Mouse (Mus musculus) midbrain, embryonic 14.5 days (tissue): ENCODE measurements around the gene Taf8. TPM values are rescaled to one million over a fixed set of nuclear protein-coding genes. Genes with fewer than 3 reads are reported as not detected.
"Not testable (repeated sequence)": the region's sequence is repeated elsewhere in the genome, so short reads cannot be mapped to it uniquely, and the experiment has no call there.

Source experiments
- ATAC-seq: fragments of 200-750 bp; cut with Nextera tagmentation; 2 replicates; pipeline ENCODE4 v1.8.0; 2017; ENCODE audit warnings: moderate number of reproducible peaks, moderate library complexity; ENCODE audit not compliant: low FRiP score, low TSS enrichment
- DNase-seq: peaks from one replicate; pipeline ENCODE4 v3.0.0-alpha.2; 2015
- H3K27ac ChIP-seq: fragments of 300-500 bp; sonication (generic); replicated peaks from 2 replicates; pipeline ENCODE4 v1.5.1; 2014; ENCODE audit warnings: mild to moderate bottlenecking, low read depth, low read length, moderate library complexity
- H3K27me3 ChIP-seq: fragments of 300-500 bp; sonication (generic); 2 replicates; pipeline ENCODE4 v1.6.1; 2014; ENCODE audit warnings: low read length, control low read depth, mixed read lengths; ENCODE audit not compliant: control insufficient read depth, insufficient read depth
- H3K36me3 ChIP-seq: fragments of 300-500 bp; sonication (generic); 2 replicates; pipeline ENCODE4 v1.6.1; 2014; ENCODE audit warnings: low read length, control low read depth; ENCODE audit not compliant: control insufficient read depth, insufficient read depth
- H3K4me1 ChIP-seq: fragments of 300-500 bp; sonication (generic); 2 replicates; pipeline ENCODE4 v1.6.1; 2014; ENCODE audit warnings: mild to moderate bottlenecking, antibody characterized with exemption, low read length, control low read depth; ENCODE audit not compliant: control insufficient read depth, insufficient read depth
- H3K4me2 ChIP-seq: fragments of 300-500 bp; sonication (generic); 2 replicates; pipeline ENCODE4 v1.6.1; 2014; ENCODE audit warnings: mild to moderate bottlenecking, low read length, moderate library complexity
- H3K4me3 ChIP-seq: fragments of 300-500 bp; sonication (generic); replicated peaks from 2 replicates; pipeline ENCODE4 v1.5.1; 2014; ENCODE audit warnings: low read depth, low read length
- H3K9ac ChIP-seq: fragments of 300-500 bp; sonication (generic); replicated peaks from 2 replicates; pipeline ENCODE4 v1.6.1; 2014; ENCODE audit warnings: mild to moderate bottlenecking, low read length, moderate library complexity
- H3K9me3 ChIP-seq: fragments of 300-500 bp; sonication (generic); 2 replicates; pipeline ENCODE4 v1.6.1; 2016; ENCODE audit warnings: low read length, control low read depth, mixed read lengths; ENCODE audit not compliant: control insufficient read depth
- WGBS: fragments of 180-500 bp; shearing (Covaris S2); extraction: QIAGEN DNeasy Blood & Tissue Kit; methylation state at CpG from one replicate; pipeline ENCODE4 v1.1.7; 2014; 5-methylcytosine and 5-hydroxymethylcytosine counted together
- polyA plus RNA-seq: library from polyadenylated mRNA; unstranded; fragments of >200 nt; fragmentation: Nextera tagmentation; extraction: Ambion mirVana; gene quantifications from 2 replicates; pipeline ENCODE4 v1.2.1, GENCODE M21; 2014

The Taf8 gene
- polyA plus RNA-seq, 1 experiment from 2014 or later, result 19.2 TPM

DNA sequence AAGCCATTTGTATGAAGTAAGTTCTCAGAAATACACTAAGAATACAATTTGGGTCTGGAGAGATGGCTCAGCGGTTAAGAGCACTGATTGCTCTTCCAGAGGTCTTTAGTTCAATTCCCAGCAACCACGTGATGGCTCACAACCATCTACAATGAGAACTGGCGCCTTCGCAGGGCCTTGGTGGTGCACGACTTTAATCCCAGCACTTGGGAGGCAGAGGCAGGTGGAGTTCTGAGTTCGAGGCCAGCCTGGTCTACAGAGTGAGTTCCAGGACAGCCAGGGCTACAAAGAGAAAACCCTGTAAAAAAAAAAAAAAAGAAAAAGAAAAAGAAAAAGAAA, 584 bp upstream of the Taf8 start:
- H3K27me3 ChIP-seq, H3K27ac ChIP-seq, H3K4me3 ChIP-seq, H3K9ac ChIP-seq, H3K4me1 ChIP-seq, H3K9me3 ChIP-seq, DNase-seq, ATAC-seq: not testable (repeated sequence)
- H3K36me3 ChIP-seq, result peaks cover 16% of the 10 kb centered on the region
- whole genome bisulfite sequencing, result 78% methylated on average over 6 of the region's 6 CpGs
- H3K4me2 ChIP-seq, result peak overlapping the region; percentile 65; the same call in 1 of the 2 replicates

DNA sequence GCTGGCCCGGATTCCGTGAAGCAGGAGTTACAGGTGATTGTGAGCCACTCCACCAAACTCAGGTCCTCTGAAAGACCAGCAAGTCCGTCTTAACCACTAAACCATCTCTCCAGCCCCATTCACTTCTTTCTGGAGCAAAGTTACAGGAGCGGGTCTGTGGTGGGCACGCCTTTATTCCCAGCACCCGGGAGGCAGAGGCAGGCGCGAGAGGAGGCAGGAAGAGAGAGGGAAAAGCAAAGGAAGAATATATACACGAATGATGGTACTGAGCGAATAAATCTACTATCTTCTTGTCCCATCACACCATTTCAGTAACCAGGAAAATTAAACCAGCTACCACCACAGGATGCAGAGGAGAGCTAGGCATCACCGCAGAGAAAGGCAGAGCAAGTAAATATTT, 561 bp downstream of the Taf8 start:
- Histone ChIP-seq H3K36me3 (peaks cover 26% of the 10 kb centered on the region), H3K27me3 (no peaks in the 10 kb centered on the region), H3K9ac (peak overlapping the region; percentile 80), H3K4me3 (peak overlapping the region; percentile 70), H3K27ac (no peak overlapping the region), H3K4me1 (peaks cover 10% of the 10 kb centered on the region), H3K4me2 (peak overlapping the region; percentile 65), H3K9me3 (no peaks in the 10 kb centered on the region)
- peak; percentile 9; the same call in 1 of the 2 replicates for ATAC-seq
- WGBS, result 9% methylated on average over 11 of the region's 11 CpGs
- no peak for DNase-seq

DNA sequence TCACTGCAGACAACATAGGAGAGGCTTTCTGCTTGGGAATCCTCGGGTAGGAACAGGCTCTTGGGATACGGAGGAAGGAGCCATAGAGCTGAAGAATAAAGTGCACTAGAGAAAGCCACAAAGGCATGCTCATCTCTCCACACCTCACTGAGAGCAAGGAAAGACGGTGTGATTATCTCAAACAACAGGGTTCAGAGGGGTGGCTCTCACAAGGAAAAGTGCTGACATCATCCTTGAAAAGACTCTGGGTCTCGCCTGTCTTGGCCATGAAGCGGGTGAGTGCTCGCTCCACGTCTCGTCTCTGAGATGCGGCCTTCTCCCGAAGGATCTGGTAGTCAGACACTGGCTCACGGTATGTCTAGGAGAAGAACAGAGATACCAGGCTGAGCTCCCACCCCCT, 8.0 kb downstream of the Taf8 start:
- no peaks in the 10 kb centered on the region for H3K4me1 ChIP-seq
- H3K36me3 ChIP-seq, result peaks cover 92% of the 10 kb centered on the region
- no peak for ATAC-seq

DNA sequence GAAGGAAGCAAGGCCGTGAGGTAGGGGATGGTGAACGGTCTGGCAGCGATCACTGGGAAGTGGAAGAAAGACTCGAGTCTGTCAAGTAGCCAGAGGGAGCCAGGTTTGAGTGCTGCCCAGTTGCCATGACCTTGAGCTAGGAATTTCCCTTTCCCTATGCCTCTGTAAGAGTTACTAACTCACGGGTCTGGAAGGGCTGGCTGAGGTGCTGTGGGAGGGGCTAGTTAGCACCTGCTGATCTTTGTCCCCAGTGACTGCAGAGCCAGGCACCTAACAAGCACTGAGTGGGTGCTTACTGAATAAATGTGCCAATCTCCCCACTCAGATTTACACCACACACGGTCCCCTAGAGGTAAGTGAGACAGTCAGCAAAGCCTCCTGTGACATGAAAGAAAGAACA, 8.4 kb downstream of the Taf8 start:
- Histone ChIP-seq H3K36me3 (peaks cover 92% of the 10 kb centered on the region), H3K27me3 (no peaks in the 10 kb centered on the region), H3K4me1 (no peaks in the 10 kb centered on the region), H3K27ac (no peak overlapping the region), H3K9ac (no peak overlapping the region), H3K4me3 (no peak overlapping the region), H3K9me3 (no peaks in the 10 kb centered on the region), H3K4me2 (no peak overlapping the region)
- WGBS, result 90% methylated on average over 6 of the region's 6 CpGs
- ATAC-seq (no peak), DNase-seq (no peak)

More for the DNA sequence above, 8.0 kb downstream of the Taf8 start:
- Histone ChIP-seq H3K4me2 (no peak overlapping the region), H3K27me3 (no peaks in the 10 kb centered on the region), H3K4me3 (no peak overlapping the region), H3K9me3 (no peaks in the 10 kb centered on the region), H3K9ac (no peak overlapping the region), H3K27ac (no peak overlapping the region)
- WGBS, result 90% methylated on average over 11 of the region's 11 CpGs
- no peak for DNase-seq

DNA sequence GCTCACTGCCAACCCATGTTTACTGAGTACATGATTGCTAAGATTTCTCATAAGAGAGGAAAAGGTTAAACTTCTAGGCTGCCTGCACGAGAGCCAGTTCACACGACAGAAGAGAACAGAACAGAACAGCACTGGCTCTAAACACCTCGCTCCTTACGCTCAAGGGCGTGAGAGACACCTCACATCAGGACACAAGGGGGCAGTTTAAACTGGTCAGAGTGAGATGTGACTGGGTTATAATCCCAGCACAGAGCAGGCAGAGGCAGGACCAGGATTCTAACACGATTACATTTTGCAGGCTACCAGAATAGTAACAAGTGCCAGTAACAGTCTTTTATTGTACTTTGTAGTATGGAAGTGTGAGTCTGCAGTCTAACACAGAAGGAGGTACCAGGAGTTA, 9.4 kb downstream of the Taf8 start:
- no peak overlapping the region for H3K27ac ChIP-seq
- H3K9me3 ChIP-seq, result no peaks in the 10 kb centered on the region
- no peak for ATAC-seq
- H3K27me3 ChIP-seq, result no peaks in the 10 kb centered on the region
- no peak overlapping the region for H3K4me3 ChIP-seq
- no peak overlapping the region for H3K4me2 ChIP-seq
- 87% methylated on average over 6 of the region's 6 CpGs for WGBS
- DNase-seq, result no peak
- no peak overlapping the region for H3K9ac ChIP-seq
- peaks cover 89% of the 10 kb centered on the region for H3K36me3 ChIP-seq
- H3K4me1 ChIP-seq, result no peaks in the 10 kb centered on the region

DNA sequence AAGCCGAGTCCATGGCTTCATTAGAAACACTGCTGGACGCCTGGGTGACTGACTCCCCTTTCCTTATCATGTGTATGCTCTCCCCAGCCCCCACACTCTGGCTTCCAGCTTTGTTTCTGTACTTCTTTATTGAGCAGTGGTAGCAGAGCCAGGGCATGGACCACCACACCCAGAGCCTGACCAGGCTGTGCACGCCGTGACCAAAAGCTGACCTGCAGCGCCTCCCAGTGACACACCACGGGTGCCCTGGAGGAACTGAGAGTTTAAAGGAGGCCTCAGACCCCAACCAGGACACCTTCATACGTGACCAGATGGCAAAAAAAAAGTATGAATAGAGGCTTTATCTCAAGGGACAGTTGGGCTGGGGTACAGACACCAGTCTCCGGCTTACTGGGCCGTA, 11.3 kb downstream of the Taf8 start:
- H3K36me3 ChIP-seq, result peaks cover 72% of the 10 kb centered on the region
- no peaks in the 10 kb centered on the region for H3K9me3 ChIP-seq

DNA sequence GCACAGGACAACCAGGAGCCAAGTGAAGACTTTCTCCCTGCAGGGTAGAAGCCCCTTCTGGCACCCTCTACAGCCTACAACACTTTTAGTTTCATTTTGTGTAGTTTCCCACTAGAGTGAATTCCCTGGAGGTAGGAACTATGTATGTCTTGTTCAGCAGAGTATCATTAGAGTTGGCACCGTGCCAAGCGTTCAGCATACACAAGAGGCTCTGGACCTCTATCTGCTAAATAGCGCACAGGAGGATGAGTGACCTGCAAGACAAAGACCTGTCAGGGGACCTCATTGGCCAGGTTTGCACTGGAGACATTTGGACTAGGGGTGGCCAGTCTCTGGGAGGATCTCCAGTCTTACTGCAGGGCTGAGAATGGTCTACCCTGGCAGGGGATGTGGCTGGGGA, 16.3 kb downstream of the Taf8 start:
- Histone ChIP-seq H3K27me3 (no peaks in the 10 kb centered on the region), H3K27ac (no peak overlapping the region), H3K4me2 (no peak overlapping the region), H3K9ac (no peak overlapping the region), H3K9me3 (no peaks in the 10 kb centered on the region), H3K4me3 (no peak overlapping the region), H3K36me3 (peaks cover 24% of the 10 kb centered on the region), H3K4me1 (no peaks in the 10 kb centered on the region)
- ATAC-seq, result no peak
- 90% methylated on average over 3 of the region's 3 CpGs for WGBS
- DNase-seq, result peak; percentile 51

More for the DNA sequence above, 11.3 kb downstream of the Taf8 start:
- no peak overlapping the region for H3K9ac ChIP-seq
- no peak overlapping the region for H3K4me3 ChIP-seq
- ATAC-seq, result no peak
- no peak for DNase-seq
- H3K27me3 ChIP-seq, result no peaks in the 10 kb centered on the region
- no peak overlapping the region for H3K27ac ChIP-seq
- WGBS, result 86% methylated on average over 9 of the region's 9 CpGs
- H3K4me2 ChIP-seq, result no peak overlapping the region
- no peaks in the 10 kb centered on the region for H3K4me1 ChIP-seq

DNA sequence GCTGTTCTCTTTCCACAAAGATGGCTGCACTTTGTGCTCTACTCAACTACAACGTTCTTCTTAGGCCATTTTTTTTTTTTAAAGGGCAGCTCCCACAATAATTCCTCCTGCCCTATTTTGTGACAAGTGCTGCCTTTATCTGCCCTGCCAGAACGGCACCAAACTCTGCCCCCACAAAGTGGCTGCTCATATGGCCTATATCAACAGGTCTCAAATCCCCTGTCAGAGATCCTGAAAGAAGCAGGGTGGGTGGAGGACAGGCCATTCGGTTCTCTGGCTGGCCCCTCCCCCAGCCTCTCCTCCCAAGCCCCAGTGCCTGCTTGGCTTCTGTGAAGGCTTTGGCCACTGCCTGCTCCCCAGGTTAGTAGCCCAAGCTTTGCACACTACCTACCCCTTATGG, 17.1 kb downstream of the Taf8 start:
- H3K9ac ChIP-seq, result no peak overlapping the region
- no peak for ATAC-seq
- H3K27ac ChIP-seq, result no peak overlapping the region
- no peaks in the 10 kb centered on the region for H3K27me3 ChIP-seq
- no peaks in the 10 kb centered on the region for H3K4me1 ChIP-seq
- H3K4me2 ChIP-seq, result no peak overlapping the region
- DNase-seq, result no peak
- no peaks in the 10 kb centered on the region for H3K9me3 ChIP-seq
- WGBS, result 14% methylated on average over 3 of the region's 3 CpGs
- no peak overlapping the region for H3K4me3 ChIP-seq
- H3K36me3 ChIP-seq, result peaks cover 17% of the 10 kb centered on the region

DNA sequence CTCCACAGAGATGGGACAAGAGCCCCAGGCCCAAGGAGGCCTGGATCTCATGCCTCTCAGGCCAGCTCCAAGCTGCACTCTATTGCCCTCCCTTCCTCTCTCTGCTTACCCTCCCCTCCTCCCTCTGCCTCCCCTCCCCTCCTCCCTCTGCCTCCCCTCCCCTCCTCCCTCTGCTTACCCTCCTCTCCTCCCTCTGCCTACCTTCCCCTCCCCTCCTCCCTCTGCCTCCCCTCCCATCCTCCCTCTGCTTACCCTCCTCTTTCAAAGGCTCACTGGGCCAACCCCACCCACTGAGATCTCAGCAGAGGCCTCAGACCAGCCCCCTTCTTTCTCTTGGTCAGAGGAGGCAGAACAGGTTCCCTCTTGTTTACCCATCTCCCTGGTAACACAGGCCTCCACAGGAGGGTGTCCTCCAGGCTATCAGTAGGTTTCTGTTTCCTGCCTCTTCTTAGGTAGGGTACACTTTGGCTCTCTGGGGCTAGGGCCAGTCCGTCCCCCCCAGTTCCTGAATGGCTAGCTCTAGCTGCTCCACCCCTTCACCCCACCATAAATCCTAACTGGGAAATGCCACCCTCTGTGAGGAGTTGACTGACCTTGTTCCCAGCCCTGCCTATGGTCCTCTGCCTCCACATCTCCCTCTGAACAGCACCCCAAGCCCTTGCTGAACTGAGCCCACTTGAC, 17.7 kb downstream of the Taf8 start:
- ATAC-seq (no peak), DNase-seq (no peak)
- Histone ChIP-seq H3K4me3 (no peak overlapping the region), H3K27me3 (no peaks in the 10 kb centered on the region), H3K4me1 (no peaks in the 10 kb centered on the region), H3K9ac (no peak overlapping the region), H3K36me3 (peaks cover 11% of the 10 kb centered on the region), H3K27ac (no peak overlapping the region), H3K9me3 (no peaks in the 10 kb centered on the region), H3K4me2 (no peak overlapping the region)
- WGBS, result 30% methylated on average over 1 of the region's 1 CpGs
